Mouse (Mus musculus): Measurements from ENCODE around the gene Ctsa.

DNA sequence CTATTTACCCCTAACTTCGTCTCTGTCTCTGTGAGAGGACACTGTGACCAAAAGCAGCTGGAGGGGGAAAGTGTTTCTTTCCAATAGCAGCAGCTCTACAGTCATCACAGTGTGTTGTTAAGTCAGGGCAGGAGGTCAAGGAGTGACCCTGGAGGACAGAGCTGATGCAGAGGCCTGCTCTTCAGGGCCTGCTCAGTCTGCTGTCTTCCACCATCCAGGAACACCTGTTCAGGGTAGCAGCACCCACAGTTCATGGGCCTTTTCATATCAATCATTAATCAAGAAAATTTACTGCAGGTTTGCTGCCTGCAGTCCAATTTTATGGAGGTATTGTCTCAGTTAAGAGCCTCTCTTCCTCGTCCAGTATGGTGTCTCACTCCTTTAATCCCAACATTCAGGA, 19.1 kb upstream of the Ctsa start:
- no peak for TF ChIP-seq CTCF (conservative IDR thresholded peaks at IDR 0.05; ENCODE audit: low read length)
- TF ChIP-seq POU5F1 (IDR thresholded peaks at IDR 0.05; ENCODE audit: borderline replicate concordance, low read length) = no peak

All from E14TG2a.4 (cell line).